Mouse (Mus musculus): Measurements from ENCODE around the gene Ntf3. TPM values are rescaled to one million over a fixed set of nuclear protein-coding genes. Genes with fewer than 3 reads are reported as not detected.

The Ntf3 gene
- total and polyA plus RNA-seq, 3 experiments, result not detected

DNA sequence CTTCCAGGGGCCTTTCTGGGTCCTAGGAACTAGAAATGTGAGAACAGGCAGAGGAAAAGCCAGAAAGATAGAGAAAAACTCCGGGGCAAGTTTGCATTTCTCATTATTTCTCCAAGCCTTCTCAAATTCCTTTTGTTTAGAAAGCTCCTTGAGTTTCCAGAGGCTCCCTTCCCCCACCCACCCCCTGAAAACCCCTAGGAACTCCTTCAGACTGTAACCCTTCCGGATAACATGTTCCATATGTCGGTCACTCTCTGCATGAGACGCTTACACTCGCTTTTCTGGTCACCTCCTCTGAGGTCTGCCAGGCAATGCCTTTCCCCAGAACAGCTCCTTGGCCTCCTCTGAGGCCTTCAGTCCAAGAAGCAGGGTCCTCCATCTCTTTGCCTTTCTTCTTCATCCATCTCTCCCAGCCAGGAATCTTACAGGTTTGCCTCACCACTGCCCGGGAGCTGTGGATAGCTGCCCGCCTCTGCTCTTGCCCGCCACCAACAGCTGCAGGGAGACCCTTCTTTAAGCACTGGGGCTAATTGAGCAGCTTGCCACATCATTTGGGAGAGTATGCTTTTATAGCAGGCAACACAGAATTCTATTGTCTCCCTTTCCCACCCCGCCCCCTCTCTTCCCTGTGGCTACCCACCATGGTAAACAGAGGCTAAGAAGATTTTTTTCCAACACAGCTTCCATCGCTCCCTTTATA, 51.6 kb downstream of the Ntf3 start:
- DNase-seq (ENCODE audit: low read depth, low spot score), result no peak
- Histone ChIP-seq H3K79me2 (ENCODE audit: control insufficient read depth, insufficient read depth, low read length, poor library complexity) (no peaks in the 10 kb centered on the region), H3K27ac (ENCODE audit: control insufficient read depth, low read depth, low read length) (no peak overlapping the region), H3K4me1 (ENCODE audit: control insufficient read depth in 1 of 2, insufficient read depth in 2 of 2, low read length in 2 of 2) (no peaks in the 10 kb centered on the region), H3K9me3 (replicated peaks; ENCODE audit: insufficient read depth, low read length) (no peaks in the 10 kb centered on the region), H3K9ac (ENCODE audit: control insufficient read depth, low read depth, low read length, poor library complexity, severe bottlenecking) (no peak overlapping the region), H3K36me3 (ENCODE audit: control insufficient read depth in 1 of 2, insufficient read depth in 2 of 2, low read length in 2 of 2) (no peaks in the 10 kb centered on the region), H3K4me3 (ENCODE audit: control insufficient read depth in 1 of 2, insufficient read depth in 1 of 2, low read depth in 2 of 2, low read length in 2 of 2) (no peak overlapping the region), H3K27me3 (ENCODE audit: control insufficient read depth in 1 of 2, insufficient read depth in 2 of 2, low read length in 2 of 2) (no peaks in the 10 kb centered on the region)
- no peak for TF ChIP-seq MAZ (IDR thresholded peaks at IDR 0.05; ENCODE audit: low read depth, low read length)

DNA sequence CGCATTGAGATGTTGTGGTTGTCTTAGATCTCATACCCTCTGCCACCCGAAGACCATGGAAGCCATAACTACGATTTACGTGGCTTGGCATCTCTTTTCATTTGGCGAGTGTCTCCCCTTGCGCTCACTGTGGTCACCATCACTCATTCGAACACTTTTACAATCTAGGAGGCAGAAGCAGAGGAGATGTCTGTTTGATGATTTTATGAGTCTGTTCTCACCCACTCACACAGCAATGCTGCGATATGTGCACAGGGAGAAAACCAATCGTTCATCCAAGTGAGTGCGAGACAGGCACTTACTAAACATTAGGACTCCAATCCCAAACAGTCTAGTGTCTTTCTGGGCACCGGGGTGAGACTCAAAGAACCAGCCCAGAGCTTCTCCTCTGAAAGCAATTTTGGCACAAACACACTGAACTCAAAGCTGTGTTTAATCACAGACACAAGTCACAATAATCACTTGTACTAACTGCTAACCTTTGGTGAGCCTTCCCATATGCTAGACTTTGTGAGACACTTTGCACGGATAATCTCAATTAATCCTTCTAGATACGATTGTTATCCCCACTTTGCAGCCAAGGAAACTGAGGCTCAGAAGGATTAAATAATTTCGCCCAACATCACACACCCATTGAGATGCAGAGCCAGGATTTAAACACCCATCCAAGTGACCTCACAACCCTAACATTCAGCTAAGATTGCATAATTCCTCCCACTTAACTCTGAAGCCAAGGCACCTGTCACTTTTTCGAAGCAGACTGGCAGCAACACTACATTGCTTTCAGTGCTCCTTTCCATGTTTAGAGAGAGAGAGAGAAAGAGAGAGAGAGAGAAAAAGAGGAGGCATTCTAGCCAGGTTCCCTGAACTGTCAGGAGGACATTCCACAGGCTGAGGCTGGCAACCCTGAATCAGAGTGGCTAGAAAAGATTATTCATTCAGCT, 55.5 kb downstream of the Ntf3 start:
- Histone ChIP-seq H3K27ac (ENCODE audit: control insufficient read depth, low read depth, low read length) (no peak overlapping the region), H3K27me3 (ENCODE audit: control insufficient read depth in 1 of 2, insufficient read depth in 2 of 2, low read length in 2 of 2) (no peaks in the 10 kb centered on the region), H3K79me2 (ENCODE audit: control insufficient read depth, insufficient read depth, low read length, poor library complexity) (no peaks in the 10 kb centered on the region), H3K4me3 (ENCODE audit: control insufficient read depth in 1 of 2, insufficient read depth in 1 of 2, low read depth in 2 of 2, low read length in 2 of 2) (no peak overlapping the region), H3K9me3 (replicated peaks; ENCODE audit: insufficient read depth, low read length) (no peaks in the 10 kb centered on the region), H3K4me1 (ENCODE audit: control insufficient read depth in 1 of 2, insufficient read depth in 2 of 2, low read length in 2 of 2) (no peaks in the 10 kb centered on the region), H3K9ac (ENCODE audit: control insufficient read depth, low read depth, low read length, poor library complexity, severe bottlenecking) (no peak overlapping the region), H3K36me3 (ENCODE audit: control insufficient read depth in 1 of 2, insufficient read depth in 2 of 2, low read length in 2 of 2) (no peaks in the 10 kb centered on the region)
- no peak for DNase-seq (ENCODE audit: low read depth, low spot score)
- TF ChIP-seq MAZ (IDR thresholded peaks at IDR 0.05; ENCODE audit: low read depth, low read length) (no peak), CHD2 (IDR thresholded peaks at IDR 0.05; ENCODE audit: low read length) (no peak), USF2 (IDR thresholded peaks at IDR 0.05; ENCODE audit: borderline replicate concordance in 1 of 2, insufficient read depth in 1 of 2, low read depth in 1 of 2, low read length in 2 of 2) (no peak), ZKSCAN1 (IDR thresholded peaks at IDR 0.05; ENCODE audit: low read depth, low read length) (no peak), GABPA (IDR thresholded peaks at IDR 0.05; ENCODE audit: low read depth, low read length) (no peak), POLR2AphosphoS2 (IDR thresholded peaks at IDR 0.05; ENCODE audit: low read length) (no peak), ELF1 (IDR thresholded peaks at IDR 0.05; ENCODE audit: low read depth, low read length) (no peak), NELFE (IDR thresholded peaks at IDR 0.05; ENCODE audit: low read depth, low read length) (no peak), GATA1 (IDR thresholded peaks at IDR 0.05; ENCODE audit: low read depth, low read length) (no peak), BHLHE40 (IDR thresholded peaks at IDR 0.05; ENCODE audit: borderline replicate concordance, low read depth, low read length) (no peak), ZC3H11A (IDR thresholded peaks at IDR 0.05; ENCODE audit: low read depth, low read length) (no peak), CTCF (IDR thresholded peaks at IDR 0.05 in 2 of 3, conservative IDR thresholded peaks at IDR 0.05 in 1 of 3; ENCODE audit: control insufficient read depth in 1 of 3, insufficient read depth in 1 of 3, low read depth in 2 of 3, low read length in 3 of 3, poor library complexity in 1 of 3, severe bottlenecking in 1 of 3) (no peak), MYB (IDR thresholded peaks at IDR 0.05; ENCODE audit: low read depth, low read length) (no peak), POLR2A (IDR thresholded peaks at IDR 0.05; ENCODE audit: control insufficient read depth in 1 of 2, insufficient read depth in 1 of 2, low read depth in 1 of 2, low read length in 2 of 2, poor library complexity in 1 of 2) (no peak), MXI1 (IDR thresholded peaks at IDR 0.05; ENCODE audit: low read depth, low read length) (no peak), SMC3 (IDR thresholded peaks at IDR 0.05; ENCODE audit: low read depth, low read length) (no peak), E2F4 (IDR thresholded peaks at IDR 0.05; ENCODE audit: borderline replicate concordance, low read depth, low read length) (no peak), CHD1 (IDR thresholded peaks at IDR 0.05; ENCODE audit: low read depth, low read length) (no peak)
